Mouse (Mus musculus) embryonic facial prominence, embryonic 13.5 days (tissue): ENCODE measurements around the gene Rilpl1. TPM values are rescaled to one million over a fixed set of nuclear protein-coding genes. Genes with fewer than 3 reads are reported as not detected.
A peak's percentile ranks its signal among the peaks of the same experiment; 100 is the strongest.
"Not testable (repeated sequence)": the region's sequence is repeated elsewhere in the genome, so short reads cannot be mapped to it uniquely, and the experiment has no call there.

Source experiments
- ATAC-seq: fragments of 200-750 bp; cut with Nextera tagmentation; 2 replicates; pipeline ENCODE4 v1.8.0; 2017; ENCODE audit warnings: low read depth; ENCODE audit not compliant: insufficient number of reproducible peaks, insufficient read depth, low FRiP score, low TSS enrichment
- H3K27ac ChIP-seq: fragments of 300-500 bp; sonication (generic); 2 replicates; pipeline ENCODE4 v1.5.1; 2015; ENCODE audit warnings: moderate library complexity, mild to moderate bottlenecking, inconsistent platforms
- H3K27me3 ChIP-seq: fragments of 300-500 bp; sonication (generic); 2 replicates; pipeline ENCODE4 v1.6.1; 2015; ENCODE audit warnings: mild to moderate bottlenecking, inconsistent platforms
- H3K36me3 ChIP-seq: fragments of 300-500 bp; sonication (generic); 2 replicates; pipeline ENCODE4 v1.6.1; 2015; ENCODE audit warnings: mild to moderate bottlenecking, inconsistent platforms
- H3K4me1 ChIP-seq: fragments of 300-500 bp; sonication (generic); 2 replicates; pipeline ENCODE4 v1.6.1; 2015; ENCODE audit warnings: inconsistent platforms
- H3K4me2 ChIP-seq: fragments of 300-500 bp; sonication (generic); 2 replicates; pipeline ENCODE4 v1.6.1; 2015; ENCODE audit warnings: moderate library complexity, mild to moderate bottlenecking, inconsistent platforms
- H3K4me3 ChIP-seq: fragments of 300-500 bp; sonication (generic); 2 replicates; pipeline ENCODE4 v1.5.1; 2015; ENCODE audit warnings: mild to moderate bottlenecking, inconsistent platforms
- H3K9ac ChIP-seq: fragments of 300-500 bp; sonication (generic); 2 replicates; pipeline ENCODE4 v1.6.1; 2015; ENCODE audit warnings: mild to moderate bottlenecking, inconsistent platforms
- H3K9me3 ChIP-seq: fragments of 300-500 bp; sonication (generic); 2 replicates; pipeline ENCODE4 v1.6.1; 2016; ENCODE audit warnings: inconsistent platforms
- WGBS: fragments of 180-500 bp; shearing (Covaris S2); methylation state at CpG from one replicate; pipeline ENCODE4 v1.1.7; 2015; ENCODE audit warnings: mixed read lengths; 5-methylcytosine and 5-hydroxymethylcytosine counted together
- polyA plus RNA-seq: library from polyadenylated mRNA; unstranded; fragments of >200 nt; fragmentation: Nextera tagmentation; extraction: Ambion mirVana; gene quantifications from 2 replicates; pipeline ENCODE4 v1.2.1, GENCODE M21; 2015

Rilpl1 gene
- polyA plus RNA-seq, 1 experiment from 2014 or later = 23.3 TPM

- no peaks in the 10 kb centered on the region for H3K27me3 ChIP-seq
- H3K4me3 ChIP-seq = no peak overlapping the region
- peaks cover 79% of the 10 kb centered on the region for H3K36me3 ChIP-seq
- no peak overlapping the region for H3K9ac ChIP-seq
- H3K4me2 ChIP-seq = no peak overlapping the region
- no peak overlapping the region for H3K27ac ChIP-seq
- no peak for ATAC-seq
- no peaks in the 10 kb centered on the region for H3K9me3 ChIP-seq
- no peaks in the 10 kb centered on the region for H3K4me1 ChIP-seq
These were observed 66.3 kb downstream of the Rilpl1 start for GRCm38 (mm10) chr5:124464905-124465304.

GRCm38 (mm10) chr5:124463462-124463861 lies 67.7 kb downstream of the Rilpl1 start:
- Histone ChIP-seq H3K4me3 (no peak overlapping the region), H3K9me3 (no peaks in the 10 kb centered on the region), H3K4me1 (no peaks in the 10 kb centered on the region), H3K9ac (no peak overlapping the region), H3K36me3 (peaks cover 81% of the 10 kb centered on the region), H3K27me3 (no peaks in the 10 kb centered on the region), H3K27ac (no peak overlapping the region), H3K4me2 (no peak overlapping the region)
- no peak for ATAC-seq
- 91% methylated on average over 5 of the region's 5 CpGs for WGBS

- H3K4me2 ChIP-seq = no peak overlapping the region
- no peak for ATAC-seq
- no peak overlapping the region for H3K27ac ChIP-seq
- H3K4me1 ChIP-seq = no peaks in the 10 kb centered on the region
- H3K9me3 ChIP-seq = no peaks in the 10 kb centered on the region
- 85% methylated on average over 8 of the region's 8 CpGs for WGBS
- H3K27me3 ChIP-seq = no peaks in the 10 kb centered on the region
- H3K36me3 ChIP-seq = peaks cover 81% of the 10 kb centered on the region
- no peak overlapping the region for H3K9ac ChIP-seq
- no peak overlapping the region for H3K4me3 ChIP-seq
These were observed 68.7 kb downstream of the Rilpl1 start for GRCm38 (mm10) chr5:124462297-124463025.

GRCm38 (mm10) chr5:124460922-124461321 lies 70.3 kb downstream of the Rilpl1 start:
- not testable (repeated sequence) for H3K4me2 ChIP-seq, ATAC-seq, H3K4me1 ChIP-seq, H3K27me3 ChIP-seq, H3K27ac ChIP-seq, H3K9me3 ChIP-seq, H3K9ac ChIP-seq, H3K4me3 ChIP-seq
- H3K36me3 ChIP-seq = peaks cover 84% of the 10 kb centered on the region
- 92% methylated on average over 14 of the region's 14 CpGs for WGBS

GRCm38 (mm10) chr5:124456762-124457161 lies 74.4 kb downstream of the Rilpl1 start:
- Histone ChIP-seq H3K27me3 (no peaks in the 10 kb centered on the region), H3K4me1 (peaks cover 13% of the 10 kb centered on the region; the same call in 1 of the 2 replicates), H3K4me3 (no peak overlapping the region), H3K9ac (no peak overlapping the region), H3K9me3 (no peaks in the 10 kb centered on the region), H3K27ac (no peak overlapping the region), H3K36me3 (peaks cover 93% of the 10 kb centered on the region), H3K4me2 (no peak overlapping the region)
- 97% methylated on average over 6 of the region's 6 CpGs for WGBS
- ATAC-seq = no peak

GRCm38 (mm10) chr5:124454082-124454419 lies 77.1 kb downstream of the Rilpl1 start:
- H3K27ac ChIP-seq = no peak overlapping the region
- no peak overlapping the region for H3K4me3 ChIP-seq
- WGBS = 90% methylated on average over 1 of the region's 1 CpGs
- H3K27me3 ChIP-seq = no peaks in the 10 kb centered on the region
- no peak overlapping the region for H3K4me2 ChIP-seq
- peaks cover 96% of the 10 kb centered on the region for H3K36me3 ChIP-seq
- peaks cover 26% of the 10 kb centered on the region for H3K4me1 ChIP-seq
- H3K9me3 ChIP-seq = no peaks in the 10 kb centered on the region
- no peak overlapping the region for H3K9ac ChIP-seq
- no peak for ATAC-seq

- Histone ChIP-seq H3K4me3 (no peak overlapping the region), H3K9me3 (no peaks in the 10 kb centered on the region), H3K36me3 (peaks cover 96% of the 10 kb centered on the region), H3K27ac (peak overlapping the region; percentile 22; the same call in 1 of the 2 replicates), H3K4me2 (no peak overlapping the region), H3K9ac (no peak overlapping the region), H3K27me3 (no peaks in the 10 kb centered on the region), H3K4me1 (peaks cover 32% of the 10 kb centered on the region)
- WGBS = 84% methylated on average over 13 of the region's 13 CpGs
- no peak for ATAC-seq
These were observed 77.7 kb downstream of the Rilpl1 start for GRCm38 (mm10) chr5:124453339-124454081.

GRCm38 (mm10) chr5:124452494-124453228 lies 78.5 kb downstream of the Rilpl1 start:
- ATAC-seq = no peak
- H3K36me3 ChIP-seq = peaks cover 94% of the 10 kb centered on the region

GRCm38 (mm10) chr5:124450641-124451340 lies 80.4 kb downstream of the Rilpl1 start:
- peaks cover 82% of the 10 kb centered on the region for H3K36me3 ChIP-seq
- peak overlapping the region; percentile 45; the same call in 1 of the 2 replicates for H3K27ac ChIP-seq
- H3K4me2 ChIP-seq = no peak overlapping the region; the same call in 1 of the 2 replicates
- no peak overlapping the region for H3K9ac ChIP-seq
- no peak overlapping the region for H3K4me3 ChIP-seq
- no peak for ATAC-seq
- 83% methylated on average over 16 of the region's 16 CpGs for WGBS
- peaks cover 50% of the 10 kb centered on the region for H3K4me1 ChIP-seq
- H3K27me3 ChIP-seq = no peaks in the 10 kb centered on the region
- no peaks in the 10 kb centered on the region for H3K9me3 ChIP-seq

More at GRCm38 (mm10) chr5:124452494-124453228, 78.5 kb downstream of the Rilpl1 start:
- Histone ChIP-seq H3K9ac (no peak overlapping the region), H3K27ac (peak overlapping the region; percentile 22; the same call in 1 of the 2 replicates), H3K27me3 (no peaks in the 10 kb centered on the region), H3K4me1 (peaks cover 38% of the 10 kb centered on the region), H3K9me3 (no peaks in the 10 kb centered on the region), H3K4me3 (no peak overlapping the region; the same call in 1 of the 2 replicates), H3K4me2 (no peak overlapping the region)
- 83% methylated on average over 15 of the region's 15 CpGs for WGBS

- H3K27ac ChIP-seq = peak overlapping the region; percentile 78
- no peak overlapping the region for H3K4me3 ChIP-seq
- whole genome bisulfite sequencing = 82% methylated on average over 7 of the region's 7 CpGs
- 0 out of 2 replicates have a peak overlapping the region, but pooled peaks have one; percentile 47 for H3K9ac ChIP-seq
- H3K36me3 ChIP-seq = peaks cover 75% of the 10 kb centered on the region
- H3K27me3 ChIP-seq = no peaks in the 10 kb centered on the region
- no peak for ATAC-seq
- no peak overlapping the region; the same call in 1 of the 2 replicates for H3K4me2 ChIP-seq
- H3K4me1 ChIP-seq = peaks cover 50% of the 10 kb centered on the region
- H3K9me3 ChIP-seq = no peaks in the 10 kb centered on the region
These were observed 81.1 kb downstream of the Rilpl1 start for GRCm38 (mm10) chr5:124450051-124450450.

GRCm38 (mm10) chr5:124449494-124449893 lies 81.7 kb downstream of the Rilpl1 start:
- peak overlapping the region; percentile 41 for H3K9ac ChIP-seq
- peak overlapping the region; percentile 26 for H3K4me2 ChIP-seq
- peaks cover 70% of the 10 kb centered on the region for H3K36me3 ChIP-seq
- H3K9me3 ChIP-seq = no peaks in the 10 kb centered on the region
- peak overlapping the region; percentile 16 for H3K4me3 ChIP-seq
- no peak for ATAC-seq
- WGBS = 38% methylated on average over 6 of the region's 6 CpGs
- peaks cover 55% of the 10 kb centered on the region for H3K4me1 ChIP-seq
- no peaks in the 10 kb centered on the region for H3K27me3 ChIP-seq
- H3K27ac ChIP-seq = peak overlapping the region; percentile 78
